Mouse (Mus musculus): ENCODE measurements around the gene Lmx1b.

The Lmx1b gene

GRCm38 (mm10) chr2:33640171-33640721 lies at the start of gene Lmx1b:
Gene Lmx1b (minus strand): TSS chr2:33640511.
- DNase-seq (ENCODE audit: low spot score) = no peak

- peak; percentile 15 for DNase-seq (ENCODE audit: low spot score)
Measured at GRCm38 (mm10) chr2:33689880-33690462, 49.7 kb upstream of the Lmx1b start.

GRCm38 (mm10) chr2:33689155-33689879 lies 49.0 kb upstream of the Lmx1b start:
- DNase-seq (ENCODE audit: low spot score) = no peak

DNA sequence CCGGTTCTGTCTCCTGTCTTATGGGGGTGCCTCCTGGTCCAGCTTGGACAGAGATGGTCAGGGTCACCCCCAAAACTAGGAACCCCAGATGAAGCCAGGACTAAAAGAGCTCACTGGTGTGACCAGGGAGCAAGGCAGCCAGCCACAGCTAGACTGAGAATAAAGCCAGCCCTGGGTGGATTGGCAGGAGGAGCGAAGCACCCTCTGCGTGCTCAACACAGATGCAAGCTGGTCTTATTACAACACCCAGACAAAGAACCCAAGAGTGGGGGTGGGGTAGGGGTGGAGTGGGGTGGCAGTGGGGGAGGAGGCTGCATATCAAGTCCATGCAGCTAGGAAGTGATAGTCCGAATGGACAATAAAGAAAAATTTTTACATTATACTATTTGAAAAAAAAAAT lies 43.3 kb upstream of the Lmx1b start:
- no peak for DNase-seq (ENCODE audit: low spot score)

DNA sequence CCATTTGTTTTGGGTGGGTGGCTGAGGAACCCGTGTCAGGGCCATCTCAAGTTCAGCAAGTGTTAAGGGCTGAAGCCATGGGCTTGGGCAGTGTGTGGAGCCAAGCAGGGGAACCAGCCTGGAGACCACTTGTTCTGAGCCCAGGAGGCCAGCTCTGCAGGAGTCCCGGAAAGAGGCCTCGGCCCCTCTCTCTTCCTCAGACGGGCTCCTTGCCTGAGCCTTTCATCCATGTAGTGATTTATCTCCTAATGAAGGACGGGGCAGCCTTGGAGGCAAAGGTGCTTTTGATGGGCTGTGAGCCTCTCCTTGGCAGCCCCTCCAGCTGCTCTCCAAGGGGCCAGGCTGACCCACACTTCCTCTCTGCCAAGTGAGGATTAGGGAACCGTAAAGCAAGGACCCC lies 42.8 kb upstream of the Lmx1b start:
- no peak for DNase-seq (ENCODE audit: low spot score)

DNA sequence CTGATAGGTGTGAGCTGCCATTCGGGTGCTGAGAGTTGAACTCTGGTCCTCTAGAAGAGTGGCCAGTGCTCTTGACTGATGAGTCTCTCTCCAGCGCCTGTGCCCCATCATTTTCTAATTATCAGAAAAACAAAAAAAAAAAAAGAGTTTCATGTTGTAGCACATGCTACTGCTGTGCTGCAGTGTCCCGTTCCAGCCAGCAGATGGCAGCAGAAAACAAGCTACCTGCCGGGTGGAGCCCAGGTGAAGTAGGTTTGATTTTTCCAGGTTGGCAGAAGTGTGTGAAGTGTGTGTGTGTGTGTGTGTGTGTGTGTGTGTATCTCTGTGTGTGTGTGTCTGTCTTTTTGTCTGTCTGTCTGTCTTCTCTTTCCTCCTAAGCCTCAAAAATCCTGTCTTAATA lies 41.9 kb upstream of the Lmx1b start:
- DNase-seq (ENCODE audit: low spot score) = peak; percentile 62

GRCm38 (mm10) chr2:33678950-33679654 lies 38.8 kb upstream of the Lmx1b start:
- DNase-seq (ENCODE audit: low spot score) = no peak

DNA sequence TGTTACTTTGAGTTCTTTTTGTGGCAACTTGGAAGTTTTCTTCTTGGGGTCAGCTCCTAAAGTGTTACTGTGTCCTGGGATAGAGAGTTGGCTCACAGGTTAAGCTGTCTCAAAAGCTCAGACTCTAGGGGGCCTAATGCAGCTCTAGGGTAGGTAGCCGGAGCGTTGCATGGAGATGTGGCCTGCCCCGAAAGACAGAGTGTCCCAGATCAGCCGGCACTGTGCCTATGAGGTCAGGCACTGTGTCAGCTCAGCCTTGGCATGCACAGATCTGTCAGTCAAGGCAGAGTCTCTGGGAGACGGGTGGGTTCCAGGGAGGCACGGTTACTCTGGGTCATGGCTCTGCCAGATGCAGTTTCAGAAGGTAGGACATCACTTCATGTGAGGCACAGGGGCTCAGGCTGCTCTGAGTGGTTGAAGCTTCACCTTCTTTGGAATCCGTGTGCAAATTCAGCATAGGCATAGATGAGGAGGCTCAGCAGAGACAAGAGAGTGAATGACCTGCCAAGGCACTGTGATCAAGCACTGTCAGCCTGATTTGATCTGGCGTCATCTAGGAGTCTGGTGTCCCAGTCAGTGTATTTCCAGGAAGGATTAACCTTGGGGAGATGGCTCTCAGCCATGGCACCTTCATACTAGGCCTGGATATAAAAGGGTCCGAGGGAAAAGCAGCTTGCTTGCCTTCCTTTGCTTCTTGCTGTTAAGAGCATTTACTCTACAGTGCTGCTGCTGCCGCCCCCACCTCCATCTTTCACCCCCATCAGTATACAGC lies 32.6 kb upstream of the Lmx1b start:
- DNase-seq (ENCODE audit: low spot score) = no peak

- no peak for DNase-seq (ENCODE audit: low spot score)
Measured at GRCm38 (mm10) chr2:33668741-33669140, 28.4 kb upstream of the Lmx1b start.

DNA sequence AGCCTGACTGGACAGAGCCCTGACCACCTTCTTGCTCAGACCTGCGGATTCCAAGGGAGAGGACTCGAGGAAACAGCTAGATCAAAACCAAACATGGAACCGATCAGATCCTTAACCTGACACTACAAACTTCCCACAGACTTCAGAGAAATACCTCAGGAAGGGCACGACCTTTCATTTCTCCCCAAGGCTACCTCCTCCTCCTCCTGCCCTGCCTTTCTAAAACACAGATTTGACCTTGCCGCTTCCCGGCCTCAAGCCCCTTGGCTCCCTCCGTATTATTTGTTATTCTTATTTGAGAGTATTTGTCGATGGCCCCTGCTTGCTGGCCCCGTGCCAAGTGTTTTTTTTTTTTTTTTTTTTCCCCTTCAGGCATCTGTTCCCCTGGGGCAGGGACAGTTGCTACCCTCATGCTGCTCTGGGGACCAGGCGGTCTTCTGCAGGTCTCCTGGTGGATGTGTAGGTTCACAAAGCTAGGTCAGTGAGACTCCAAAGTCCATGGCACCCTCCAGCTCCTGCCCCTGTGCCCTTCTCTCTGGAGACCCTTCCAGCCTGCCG lies 26.2 kb upstream of the Lmx1b start:
- DNase-seq (ENCODE audit: low spot score) = no peak

DNA sequence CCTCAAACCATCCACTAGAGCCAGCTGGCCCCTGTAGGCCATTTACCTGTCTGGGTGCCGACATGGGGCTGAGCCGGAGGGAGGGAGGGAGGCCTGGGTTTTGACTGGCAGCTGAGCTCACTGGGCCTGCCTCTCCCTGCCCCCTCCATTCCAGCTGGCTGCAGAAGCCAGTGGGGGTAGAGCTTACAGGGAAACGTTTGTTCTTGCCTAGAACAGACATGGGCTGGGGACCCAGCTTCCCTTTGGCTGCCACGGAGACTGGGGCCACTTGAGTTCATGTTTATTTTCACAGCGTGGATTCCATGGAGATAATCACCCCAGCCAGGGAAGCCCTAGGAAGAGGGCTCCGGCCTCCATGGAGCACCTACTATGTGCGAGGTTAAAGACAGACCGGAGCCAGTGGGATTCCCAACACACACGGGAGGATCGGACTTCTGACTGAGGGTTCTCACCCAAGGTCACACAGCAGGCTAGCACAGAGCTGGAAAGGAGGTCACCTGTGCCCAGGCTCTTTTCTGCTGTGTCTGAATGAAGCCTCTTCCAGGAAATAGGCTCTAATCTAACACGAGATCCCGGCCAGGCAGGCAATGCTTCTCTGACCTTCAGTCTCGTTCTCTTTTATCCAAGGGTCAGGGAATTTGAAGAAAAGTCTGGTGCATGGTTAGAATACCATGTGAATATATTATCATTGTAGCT lies 25.2 kb upstream of the Lmx1b start:
- no peak for DNase-seq (ENCODE audit: low spot score)

GRCm38 (mm10) chr2:33664661-33665060 lies 24.4 kb upstream of the Lmx1b start:
- DNase-seq (ENCODE audit: low spot score) = no peak

DNA sequence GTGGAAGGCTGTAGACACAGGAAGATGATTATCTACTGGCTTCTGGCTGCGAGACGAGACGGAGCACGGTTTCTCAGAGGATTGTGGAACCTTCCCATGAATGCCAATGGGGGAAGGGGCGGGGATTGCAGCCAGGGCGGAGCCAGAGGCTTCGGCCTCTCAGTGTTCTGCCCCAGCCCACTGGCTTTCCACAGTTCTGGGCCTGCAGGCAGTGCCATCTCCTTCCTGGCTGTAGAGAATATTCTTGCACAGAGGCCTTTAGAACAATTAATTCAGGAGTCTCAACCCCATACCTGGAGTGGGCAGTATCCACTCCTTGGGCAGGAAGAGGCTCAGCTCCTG lies 18.9 kb upstream of the Lmx1b start:
- DNase-seq (ENCODE audit: low spot score) = no peak

GRCm38 (mm10) chr2:33658602-33659287 lies 18.4 kb upstream of the Lmx1b start:
- no peak for DNase-seq (ENCODE audit: low spot score)

GRCm38 (mm10) chr2:33652517-33653198 lies 12.3 kb upstream of the Lmx1b start:
- no peak for DNase-seq (ENCODE audit: low spot score)

DNA sequence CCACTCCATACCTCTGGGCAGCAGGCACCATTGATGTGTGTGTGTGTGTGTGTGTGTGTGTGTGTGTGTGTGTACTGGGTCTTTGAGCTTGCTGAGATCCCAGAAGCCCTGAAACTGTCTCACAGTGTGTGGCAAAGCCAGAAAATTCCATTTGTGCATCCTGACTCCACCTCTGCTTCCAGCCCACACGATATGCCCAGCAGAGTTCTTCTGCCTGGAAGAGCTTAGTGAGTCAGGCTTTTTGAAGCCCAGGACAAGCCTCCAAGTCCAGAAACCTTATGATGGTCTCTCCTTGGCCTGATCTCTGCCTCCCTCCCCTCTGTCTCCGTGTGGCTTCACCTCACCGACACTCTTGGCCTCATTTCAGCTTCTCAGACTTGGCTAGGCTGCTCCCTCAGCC lies 9.1 kb upstream of the Lmx1b start:
- DNase-seq (ENCODE audit: low spot score) = no peak

DNA sequence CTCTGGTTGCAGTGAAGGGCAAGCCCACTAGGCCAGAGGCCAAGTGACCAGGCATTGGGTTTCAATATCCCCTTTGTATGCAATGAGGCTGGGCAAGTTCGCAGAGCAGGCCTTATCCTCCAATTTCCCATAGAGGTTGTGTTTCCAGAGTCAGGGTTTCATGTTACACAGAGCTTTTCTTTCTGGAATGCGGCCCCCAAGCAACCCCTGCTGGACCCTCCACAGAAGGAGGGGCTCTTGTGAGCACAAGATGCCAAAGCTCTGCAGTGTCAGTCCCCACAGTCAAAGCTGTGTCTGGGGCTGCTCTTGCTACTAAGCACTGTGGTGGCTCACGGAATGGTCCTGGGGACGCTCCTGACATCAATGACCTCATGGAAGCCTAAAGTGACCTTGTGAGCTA lies 8.6 kb upstream of the Lmx1b start:
- DNase-seq (ENCODE audit: low spot score) = no peak

GRCm38 (mm10) chr2:33646283-33646550 lies 5.9 kb upstream of the Lmx1b start:
- no peak for DNase-seq (ENCODE audit: low spot score)

- DNase-seq (ENCODE audit: low spot score) = no peak
Measured at GRCm38 (mm10) chr2:33645538-33646282, 5.4 kb upstream of the Lmx1b start.

All from urinary bladder, postnatal 25 days (tissue).